Mouse (Mus musculus): ENCODE measurements around the gene Iqcd. TPM values are rescaled to one million over a fixed set of nuclear protein-coding genes. Genes with fewer than 3 reads are reported as not detected.
A peak's percentile ranks its signal among the peaks of the same experiment; 100 is the strongest.

Gene Iqcd
- polyA plus RNA-seq, 2 experiments: 0.12 to 1.4 TPM

DNA sequence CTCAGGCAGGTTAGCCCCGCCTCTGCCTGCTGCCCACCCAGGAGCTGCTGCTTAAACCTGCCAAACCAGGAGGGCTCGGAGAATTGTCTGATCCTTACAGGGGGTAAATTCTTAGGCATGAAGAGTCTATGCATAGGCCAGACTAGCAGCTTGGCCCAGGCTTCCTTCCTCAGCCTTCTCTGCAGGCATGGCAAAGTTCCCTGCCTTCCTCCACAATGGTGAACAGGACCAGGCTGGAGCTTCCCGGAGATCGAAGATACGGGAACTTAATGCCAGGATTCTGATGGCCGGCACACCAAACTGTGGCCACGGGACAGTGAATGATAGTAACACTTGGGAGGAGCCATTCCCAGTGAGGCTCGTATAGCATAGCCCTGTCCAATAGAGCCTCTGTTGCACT lies 30.8 kb upstream of the Iqcd start:
- Histone ChIP-seq H3K4me1 (ENCODE audit: control insufficient read depth, insufficient read depth, low read length) (peaks cover 33% of the 10 kb centered on the region), H3K27ac (replicated peaks; ENCODE audit: low read depth, low read length) (no peak overlapping the region), H3K36me3 (ENCODE audit: control insufficient read depth, insufficient read depth, low read length) (peaks cover 37% of the 10 kb centered on the region), H3K27me3 (ENCODE audit: control insufficient read depth, insufficient read depth, low read length) (no peaks in the 10 kb centered on the region), H3K9me3 (ENCODE audit: control insufficient read depth, low read length) (no peaks in the 10 kb centered on the region), H3K9ac (ENCODE audit: low read depth, low read length, severe bottlenecking) (no peak overlapping the region), H3K4me2 (replicated peaks; ENCODE audit: low read depth, low read length, severe bottlenecking) (no peak overlapping the region), H3K4me3 (replicated peaks; ENCODE audit: low read length) (no peak overlapping the region)
- no peak for TF ChIP-seq POLR2A (IDR thresholded peaks at IDR 0.05; ENCODE audit: borderline replicate concordance, extremely low read depth, insufficient read depth, insufficient read length)
- 79% methylated on average over 8 of the region's 8 CpGs for WGBS
- ATAC-seq (ENCODE audit: low FRiP score, low read depth) (no peak), DNase-seq (ENCODE audit: low spot score) (no peak)

DNA sequence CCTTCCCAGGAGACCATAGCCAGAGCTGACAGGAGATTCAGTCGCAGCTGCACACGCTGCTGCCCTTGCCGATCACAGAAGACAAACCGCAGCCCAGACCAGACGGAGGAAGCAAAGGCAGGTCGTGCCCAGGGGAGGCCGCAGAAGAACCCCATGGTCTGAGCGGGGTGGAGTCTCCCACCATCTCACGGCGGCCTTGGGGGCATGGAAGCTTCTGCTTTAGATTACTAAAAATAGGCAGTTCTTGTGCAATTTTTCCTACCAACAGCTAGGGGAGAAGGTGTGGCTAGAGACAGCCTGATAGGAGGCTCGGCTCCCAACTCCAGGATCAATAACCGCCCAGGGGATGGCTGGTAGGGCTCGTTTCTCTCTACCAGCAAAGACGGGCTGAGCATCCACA lies 30.1 kb upstream of the Iqcd start:
- Histone ChIP-seq H3K4me3 (replicated peaks; ENCODE audit: low read length) (no peak overlapping the region), H3K4me1 (ENCODE audit: control insufficient read depth, insufficient read depth, low read length) (peaks cover 40% of the 10 kb centered on the region), H3K27me3 (ENCODE audit: control insufficient read depth, insufficient read depth, low read length) (no peaks in the 10 kb centered on the region), H3K27ac (replicated peaks; ENCODE audit: low read depth, low read length) (no peak overlapping the region), H3K9ac (ENCODE audit: low read depth, low read length, severe bottlenecking) (peak overlapping the region; percentile 21; the same call in 1 of the 2 replicates), H3K36me3 (ENCODE audit: control insufficient read depth, insufficient read depth, low read length) (peaks cover 29% of the 10 kb centered on the region), H3K4me2 (replicated peaks; ENCODE audit: low read depth, low read length, severe bottlenecking) (no peak overlapping the region), H3K9me3 (ENCODE audit: control insufficient read depth, low read length) (no peaks in the 10 kb centered on the region)
- WGBS: 60% methylated on average over 14 of the region's 14 CpGs
- ATAC-seq (ENCODE audit: low FRiP score, low read depth) (no peak), DNase-seq (ENCODE audit: low spot score) (no peak)
- no peak for TF ChIP-seq POLR2A (IDR thresholded peaks at IDR 0.05; ENCODE audit: borderline replicate concordance, extremely low read depth, insufficient read depth, insufficient read length)

DNA sequence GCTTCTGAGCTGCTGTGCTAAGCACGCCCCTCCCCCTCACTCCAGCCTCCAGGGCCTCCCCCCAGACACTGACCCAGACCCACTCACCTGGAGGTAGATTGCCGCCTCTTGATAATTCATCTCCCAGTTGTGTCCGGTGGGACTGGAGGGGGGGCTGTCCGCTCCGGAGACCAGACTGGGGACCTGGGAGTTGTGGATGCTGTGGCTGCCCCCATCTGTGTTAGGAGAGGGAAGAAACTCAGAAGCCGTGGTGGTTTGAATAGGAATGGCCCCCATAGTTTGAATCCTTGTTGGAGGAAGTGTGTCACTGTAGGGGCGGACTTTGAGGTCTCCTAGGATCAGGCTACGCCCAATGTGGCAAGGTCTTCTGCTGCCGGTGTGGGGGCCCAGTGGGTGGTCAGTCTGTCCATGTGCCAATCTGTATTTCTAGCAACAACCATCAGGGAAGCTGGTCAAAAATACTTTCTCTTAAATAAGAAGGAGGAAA lies 28.6 kb upstream of the Iqcd start:
- DNase-seq (ENCODE audit: low spot score) (no peak), ATAC-seq (ENCODE audit: low FRiP score, low read depth) (no peak)
- Histone ChIP-seq H3K9ac (ENCODE audit: low read depth, low read length, severe bottlenecking) (no peak overlapping the region), H3K4me1 (ENCODE audit: control insufficient read depth, insufficient read depth, low read length) (peaks cover 51% of the 10 kb centered on the region), H3K9me3 (ENCODE audit: control insufficient read depth, low read length) (no peaks in the 10 kb centered on the region), H3K27ac (replicated peaks; ENCODE audit: low read depth, low read length) (no peak overlapping the region; the same call in 1 of the 2 replicates), H3K27me3 (ENCODE audit: control insufficient read depth, insufficient read depth, low read length) (no peaks in the 10 kb centered on the region), H3K4me2 (replicated peaks; ENCODE audit: low read depth, low read length, severe bottlenecking) (peak overlapping the region; percentile 31; the same call in 1 of the 2 replicates), H3K36me3 (ENCODE audit: control insufficient read depth, insufficient read depth, low read length) (peaks cover 22% of the 10 kb centered on the region), H3K4me3 (replicated peaks; ENCODE audit: low read length) (no peak overlapping the region)
- TF ChIP-seq POLR2A (IDR thresholded peaks at IDR 0.05; ENCODE audit: borderline replicate concordance, extremely low read depth, insufficient read depth, insufficient read length): no peak
- WGBS: 58% methylated on average over 9 of the region's 9 CpGs

GRCm38 (mm10) chr5:120560616-120561311 lies 28.1 kb upstream of the Iqcd start:
- WGBS: 13% methylated on average over 16 of the region's 16 CpGs
- Histone ChIP-seq H3K9ac (ENCODE audit: low read depth, low read length, severe bottlenecking) (no peak overlapping the region), H3K9me3 (ENCODE audit: control insufficient read depth, low read length) (no peaks in the 10 kb centered on the region), H3K4me1 (ENCODE audit: control insufficient read depth, insufficient read depth, low read length) (peaks cover 57% of the 10 kb centered on the region), H3K27ac (replicated peaks; ENCODE audit: low read depth, low read length) (peak overlapping the region; percentile 40), H3K4me3 (replicated peaks; ENCODE audit: low read length) (no peak overlapping the region), H3K4me2 (replicated peaks; ENCODE audit: low read depth, low read length, severe bottlenecking) (peak overlapping the region; percentile 31), H3K36me3 (ENCODE audit: control insufficient read depth, insufficient read depth, low read length) (peaks cover 16% of the 10 kb centered on the region), H3K27me3 (ENCODE audit: control insufficient read depth, insufficient read depth, low read length) (no peaks in the 10 kb centered on the region)
- no peak for TF ChIP-seq POLR2A (IDR thresholded peaks at IDR 0.05; ENCODE audit: borderline replicate concordance, extremely low read depth, insufficient read depth, insufficient read length)
- peak; percentile 61 for DNase-seq (ENCODE audit: low spot score)
- peak; percentile 61 for ATAC-seq (ENCODE audit: low FRiP score, low read depth)

- Histone ChIP-seq H3K27me3 (ENCODE audit: control insufficient read depth, insufficient read depth, low read length) (no peaks in the 10 kb centered on the region), H3K36me3 (ENCODE audit: control insufficient read depth, insufficient read depth, low read length) (no peaks in the 10 kb centered on the region), H3K9ac (ENCODE audit: low read depth, low read length, severe bottlenecking) (no peak overlapping the region), H3K4me1 (ENCODE audit: control insufficient read depth, insufficient read depth, low read length) (peaks cover 82% of the 10 kb centered on the region), H3K4me3 (replicated peaks; ENCODE audit: low read length) (no peak overlapping the region), H3K9me3 (ENCODE audit: control insufficient read depth, low read length) (no peaks in the 10 kb centered on the region), H3K27ac (replicated peaks; ENCODE audit: low read depth, low read length) (peak overlapping the region; percentile 77), H3K4me2 (replicated peaks; ENCODE audit: low read depth, low read length, severe bottlenecking) (0 out of 2 replicates have a peak overlapping the region, but pooled peaks have one; percentile 19)
- TF ChIP-seq POLR2A (IDR thresholded peaks at IDR 0.05; ENCODE audit: borderline replicate concordance, extremely low read depth, insufficient read depth, insufficient read length): no peak
- ATAC-seq (ENCODE audit: low FRiP score, low read depth) (peak; percentile 60), DNase-seq (ENCODE audit: low spot score) (peak; percentile 72)
- WGBS: 37% methylated on average over 28 of the region's 28 CpGs
Measured at GRCm38 (mm10) chr5:120562956-120563913, 25.6 kb upstream of the Iqcd start.

Measured in limb, embryonic 14.5 days (tissue).